16 mouse cellular contexts compared by ENCODE assay signal in genomic region chr10:122926275-122926674, GRCm38 (mm10).
"Had no signal": no experiment of that assay in that cellular context is flagged by ENCODE, and none has a peak within 500 bp of the region (broad histone marks: within the 10 kb centered on the region; RNA-seq: fewer than 3 reads in every experiment).

No protein-coding gene starts in this region.

- H3K36me3 ChIP-seq: stomach, embryonic 15.5 days had no signal

- H3K9me3 ChIP-seq: neural tube, embryonic 13.5 days; neural tube, embryonic 15.5 days; stomach, embryonic 15.5 days had no signal

- H3K27me3 ChIP-seq: neural tube, embryonic 13.5 days; neural tube, embryonic 15.5 days; stomach, embryonic 15.5 days had no signal

- H3K9ac ChIP-seq: neural tube, embryonic 13.5 days; neural tube, embryonic 15.5 days; stomach, embryonic 15.5 days had no signal

- H3K4me3 ChIP-seq: neural tube, embryonic 13.5 days; neural tube, embryonic 15.5 days; stomach, embryonic 15.5 days had no signal

- DNase-seq: retina, postnatal 1 day; right cerebral cortex, adult 18-20 months; right cerebral cortex, postnatal 14 days; right cerebral cortex, postnatal 25 days; right cerebral cortex, postnatal 4 days; spleen, adult 18-20 months; thymus, adult 18-20 months; thymus, adult 2 months; thymus, postnatal 14 days; thymus, postnatal 25 days; thymus, postnatal 36 days; thymus, postnatal 4 days had no signal

- H3K4me2 ChIP-seq: neural tube, embryonic 13.5 days; neural tube, embryonic 15.5 days; stomach, embryonic 15.5 days had no signal

- H3K27ac ChIP-seq: neural tube, embryonic 13.5 days; neural tube, embryonic 15.5 days; stomach, embryonic 15.5 days; stomach, postnatal 0 days had no signal
